Mouse (Mus musculus) adrenal gland, postnatal 14 days (tissue): ENCODE measurements around the gene 1700013F07Rik. TPM values are rescaled to one million over a fixed set of nuclear protein-coding genes. Genes with fewer than 3 reads are reported as not detected.
"Not testable (repeated sequence)": the region's sequence is repeated elsewhere in the genome, so short reads cannot be mapped to it uniquely, and the experiment has no call there.

Experiments used
- DNase-seq: peaks from one replicate; pipeline ENCODE4 v3.0.0; 2021; ENCODE audit warnings: mixed read lengths
- long read RNA-seq, 2 experiments: library from polyadenylated mRNA; stranded (forward); transcript quantifications; one replicate each; pipeline ENCODE4 v2.0.0; 2021
- total RNA-seq: library from RNA; stranded (reverse); gene quantifications from 2 replicates; pipeline ENCODE4 v1.2.3, GENCODE M21; 2021

Gene 1700013F07Rik
- not detected in 2 replicates for total RNA-seq
- long read RNA-seq, experiment 1, partial matches to known transcripts = 0 of 3 reads
- long read RNA-seq, experiment 1, other reads (novel, unspliced or antisense) = 3 of 3 reads
- long read RNA-seq, experiment 2 = 0 reads

DNA sequence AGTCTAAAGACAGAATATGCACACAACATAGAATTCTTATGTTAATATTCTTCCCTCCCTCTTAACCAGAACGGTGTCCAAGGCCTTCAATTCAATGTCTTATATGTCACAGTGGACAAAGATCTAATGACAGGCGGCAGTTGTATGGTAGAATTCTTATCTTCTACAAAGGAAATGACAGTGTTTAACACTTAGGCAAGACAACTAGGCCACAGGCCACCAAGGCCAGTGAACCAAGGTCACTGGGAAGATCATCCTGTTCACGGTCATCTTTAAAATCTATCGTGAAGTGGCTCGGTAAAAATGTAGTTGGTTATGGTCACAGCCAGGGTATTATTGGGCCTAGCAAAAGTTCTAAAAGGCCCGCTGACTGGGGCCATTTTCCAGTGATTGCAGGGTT is at the start of gene 1700013F07Rik:
Gene 1700013F07Rik (plus strand): TSS at position 200 of the 400 bp plus-strand sequence.
- peak; percentile 37 for DNase-seq

DNA sequence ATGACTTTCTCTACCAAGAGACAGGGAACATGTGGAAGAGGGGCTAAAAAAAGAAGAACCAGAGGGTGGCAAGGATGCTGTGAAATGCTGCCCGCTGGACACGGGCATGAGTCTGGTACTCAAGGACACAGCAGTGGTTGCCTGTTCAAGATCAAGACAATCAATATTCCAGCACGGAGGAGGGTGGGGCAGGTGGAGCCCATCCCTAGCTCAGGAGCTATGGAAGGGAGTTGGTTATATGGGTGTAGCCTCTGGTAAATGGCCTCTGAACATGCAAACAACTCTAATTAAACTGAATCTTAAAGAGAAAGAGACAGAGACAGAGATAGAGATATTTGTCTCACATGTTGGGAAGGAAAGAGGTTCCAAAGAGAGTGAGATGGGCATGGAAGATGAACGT is 49.2 kb upstream of the 1700013F07Rik start:
- no peak for DNase-seq

DNA sequence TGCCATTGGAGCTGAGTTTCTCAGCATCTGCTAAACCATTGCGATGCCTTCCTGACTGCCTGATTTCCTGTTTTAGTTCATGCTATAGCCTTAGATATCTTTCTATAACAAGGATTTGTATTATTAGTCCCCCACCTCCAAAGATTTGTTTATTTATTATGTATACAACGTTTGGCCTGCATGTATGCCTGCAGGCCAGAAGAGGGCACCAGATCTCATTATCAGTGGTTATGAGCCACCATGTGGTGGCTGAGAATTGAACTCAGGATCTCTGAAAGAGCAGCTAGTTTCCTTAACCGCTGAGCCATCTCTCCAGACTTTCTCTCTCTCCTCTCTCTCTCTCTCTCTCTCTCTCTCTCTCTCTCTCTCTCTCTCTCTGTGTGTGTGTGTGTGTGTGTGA is 44.0 kb upstream of the 1700013F07Rik start:
- DNase-seq = no peak

DNA sequence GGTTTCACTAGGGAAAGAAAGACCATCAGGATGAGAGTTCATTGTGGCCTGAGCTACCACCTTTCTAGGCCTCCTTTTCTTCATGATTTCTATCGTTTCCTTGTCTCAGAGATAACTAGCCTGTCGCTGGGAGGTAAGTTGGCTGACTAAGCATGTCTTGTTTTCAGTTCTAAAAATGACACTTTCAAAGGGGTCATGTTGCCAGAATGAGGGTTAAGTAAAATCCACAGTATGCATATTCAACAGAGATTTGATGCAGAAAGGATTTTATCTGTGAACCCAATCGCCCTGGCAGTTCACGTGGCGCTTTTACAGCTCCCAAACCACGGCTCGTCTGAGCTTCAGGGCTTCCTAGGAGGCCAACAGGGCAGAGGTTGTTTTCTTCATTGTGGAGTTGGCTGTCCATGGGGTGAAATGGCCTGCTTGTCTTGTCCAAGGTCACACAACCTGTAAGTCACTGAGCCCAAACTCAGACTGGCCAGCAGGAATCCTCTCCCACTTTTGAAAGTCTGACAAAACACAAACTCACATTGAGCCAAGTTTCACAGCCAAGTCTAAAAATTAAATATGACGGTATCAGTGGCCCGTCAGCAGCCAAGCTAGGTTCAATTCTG is 39.0 kb upstream of the 1700013F07Rik start:
- DNase-seq = peak; percentile 30

DNA sequence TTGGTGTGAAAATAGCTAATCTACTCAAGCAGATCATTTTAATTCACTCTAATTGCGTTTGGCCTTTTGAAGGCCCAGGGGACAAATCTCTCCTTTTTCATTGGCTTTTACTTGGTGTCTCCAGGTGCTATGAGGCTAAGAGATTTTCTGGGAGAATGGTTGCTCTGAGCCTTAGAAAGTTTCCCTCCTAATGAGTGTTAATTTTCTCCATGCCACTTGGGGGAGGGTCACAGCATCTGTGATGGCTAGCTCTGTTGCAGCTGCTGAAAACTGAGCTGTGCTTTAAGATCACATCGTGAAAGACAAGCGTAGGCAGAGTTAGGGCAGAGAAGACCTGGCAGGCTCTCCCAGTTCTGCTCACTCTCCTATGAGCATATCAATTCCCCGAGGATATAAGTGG is 38.5 kb upstream of the 1700013F07Rik start:
- DNase-seq = no peak

DNA sequence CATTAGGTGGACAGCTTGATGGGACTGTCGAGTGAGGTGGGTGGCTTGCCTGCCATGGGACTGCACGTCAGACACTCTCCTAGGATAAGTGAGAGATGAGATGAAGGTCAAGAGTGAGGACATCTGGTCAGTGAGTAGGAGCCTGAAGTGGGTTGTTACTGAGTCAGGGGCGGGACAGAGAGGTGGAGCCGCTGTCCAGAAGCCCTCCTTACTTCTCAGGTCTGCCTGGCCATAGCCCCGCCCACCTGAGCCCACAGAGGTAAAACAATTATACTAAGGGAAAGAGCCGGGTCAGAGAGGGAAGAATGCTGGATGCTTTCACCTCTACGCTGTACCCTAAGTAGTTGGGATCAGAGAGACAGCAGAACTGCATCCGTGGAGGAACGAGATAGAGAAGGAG is 36.3 kb upstream of the 1700013F07Rik start:
- DNase-seq = no peak

DNA sequence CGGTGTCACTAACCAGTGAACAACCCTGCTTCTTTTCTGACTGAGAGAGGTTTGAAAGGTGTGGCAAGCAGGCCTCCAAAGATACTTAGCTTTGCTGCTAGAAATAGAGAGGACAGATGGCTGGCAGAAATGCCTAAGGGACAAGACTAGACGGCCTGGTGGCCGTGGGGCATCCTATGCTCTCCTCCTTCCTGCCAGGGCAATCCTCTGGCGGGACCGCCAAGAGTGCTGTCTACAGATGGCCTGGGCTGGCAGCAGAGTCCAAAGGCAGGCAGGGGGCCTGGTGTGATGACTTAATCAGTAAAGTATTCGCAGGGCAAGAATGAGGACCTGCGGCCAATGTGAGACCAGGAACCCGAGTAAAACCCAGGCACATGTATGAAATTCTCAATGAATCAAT is 34.1 kb upstream of the 1700013F07Rik start:
- DNase-seq = no peak

DNA sequence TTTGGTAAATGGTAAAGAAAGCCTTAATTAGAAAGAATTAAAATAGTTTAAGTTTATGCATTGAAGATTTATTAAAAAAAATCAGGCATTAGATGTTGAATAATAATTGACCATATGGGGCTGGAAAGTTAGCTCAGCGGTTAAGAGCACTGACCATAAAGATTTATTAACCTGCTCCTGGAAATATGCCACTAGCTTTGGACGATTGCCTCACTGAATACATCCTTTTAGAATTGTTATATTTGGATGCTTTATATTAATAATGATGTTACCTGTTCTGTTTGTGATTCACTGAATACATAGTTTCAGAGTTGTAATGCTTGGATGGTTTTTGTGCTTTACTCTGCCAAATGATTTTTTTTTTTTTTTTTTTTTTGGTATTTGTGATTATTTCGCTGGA is 32.5 kb upstream of the 1700013F07Rik start:
- not testable (repeated sequence) for DNase-seq

DNA sequence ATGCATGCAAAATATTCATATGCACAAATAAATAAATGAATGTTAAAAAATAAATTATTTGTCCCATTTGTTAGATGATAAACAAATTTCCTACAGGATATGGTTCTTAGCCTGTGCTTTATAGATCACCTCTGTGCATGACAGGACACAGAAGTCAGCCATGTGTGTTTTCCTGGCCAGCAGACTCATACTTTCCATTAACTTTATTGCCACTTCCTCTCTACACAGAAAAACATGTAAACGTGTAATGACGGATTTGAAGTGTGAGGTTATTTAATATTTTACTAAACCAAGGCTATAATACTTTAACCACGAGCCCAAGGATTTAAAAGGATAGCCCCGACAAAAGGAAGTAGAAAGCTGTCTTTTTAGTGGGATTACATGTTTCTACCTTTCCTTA is 30.0 kb upstream of the 1700013F07Rik start:
- no peak for DNase-seq

DNA sequence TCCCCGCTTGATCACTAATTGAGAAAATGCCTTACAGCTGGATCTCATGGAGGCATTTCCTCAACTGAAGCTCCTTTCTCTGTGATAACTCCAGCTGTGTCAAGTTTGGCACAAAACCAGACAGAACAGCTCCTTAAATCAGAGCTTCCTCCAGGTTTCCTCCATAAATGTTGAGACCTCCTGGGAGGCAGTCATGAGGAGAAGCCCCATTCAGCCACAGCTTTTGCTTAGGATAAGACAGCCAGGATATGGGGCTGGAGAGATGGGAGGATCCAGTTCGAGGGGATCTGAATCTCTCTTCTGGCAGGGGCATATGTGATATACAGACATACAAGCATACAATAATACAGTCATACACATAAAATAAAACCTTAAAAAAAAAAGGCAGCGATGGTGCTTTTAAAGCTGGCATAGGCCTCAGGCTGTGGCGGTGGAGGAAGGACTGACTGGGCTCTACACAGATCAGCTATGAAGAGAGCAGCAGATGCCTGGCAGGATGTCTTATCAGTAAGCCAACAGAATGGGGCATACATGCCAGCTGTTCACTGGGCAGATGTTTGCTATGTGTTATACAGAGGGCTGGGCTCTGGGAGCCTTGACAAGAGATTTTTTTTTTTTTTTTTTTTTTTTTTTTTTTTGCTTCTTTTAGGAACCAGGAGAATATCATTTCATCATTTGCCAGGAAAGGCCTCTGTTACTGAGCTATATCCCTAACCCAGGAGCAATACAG is 25.0 kb upstream of the 1700013F07Rik start:
- DNase-seq = no peak

DNA sequence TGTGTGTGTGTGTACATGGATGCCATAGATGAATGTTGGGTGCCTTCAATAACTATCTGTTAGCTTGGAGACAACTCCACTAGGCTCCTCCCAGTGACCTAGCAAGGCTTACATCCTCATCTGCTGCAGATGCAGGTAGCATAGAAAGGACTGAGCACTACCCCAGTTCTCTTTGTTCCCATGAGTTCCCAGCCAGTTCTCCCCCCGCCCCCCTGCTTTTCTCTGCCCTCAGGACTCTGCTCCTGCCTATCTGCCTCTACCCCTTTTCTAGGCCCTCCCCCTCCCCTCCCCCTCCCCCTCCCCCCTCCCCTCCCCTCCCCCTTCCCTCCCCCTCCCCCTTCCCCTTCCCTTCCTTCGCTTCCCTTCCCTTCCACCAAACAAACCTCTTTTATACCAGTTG is 23.8 kb upstream of the 1700013F07Rik start:
- no peak for DNase-seq

DNA sequence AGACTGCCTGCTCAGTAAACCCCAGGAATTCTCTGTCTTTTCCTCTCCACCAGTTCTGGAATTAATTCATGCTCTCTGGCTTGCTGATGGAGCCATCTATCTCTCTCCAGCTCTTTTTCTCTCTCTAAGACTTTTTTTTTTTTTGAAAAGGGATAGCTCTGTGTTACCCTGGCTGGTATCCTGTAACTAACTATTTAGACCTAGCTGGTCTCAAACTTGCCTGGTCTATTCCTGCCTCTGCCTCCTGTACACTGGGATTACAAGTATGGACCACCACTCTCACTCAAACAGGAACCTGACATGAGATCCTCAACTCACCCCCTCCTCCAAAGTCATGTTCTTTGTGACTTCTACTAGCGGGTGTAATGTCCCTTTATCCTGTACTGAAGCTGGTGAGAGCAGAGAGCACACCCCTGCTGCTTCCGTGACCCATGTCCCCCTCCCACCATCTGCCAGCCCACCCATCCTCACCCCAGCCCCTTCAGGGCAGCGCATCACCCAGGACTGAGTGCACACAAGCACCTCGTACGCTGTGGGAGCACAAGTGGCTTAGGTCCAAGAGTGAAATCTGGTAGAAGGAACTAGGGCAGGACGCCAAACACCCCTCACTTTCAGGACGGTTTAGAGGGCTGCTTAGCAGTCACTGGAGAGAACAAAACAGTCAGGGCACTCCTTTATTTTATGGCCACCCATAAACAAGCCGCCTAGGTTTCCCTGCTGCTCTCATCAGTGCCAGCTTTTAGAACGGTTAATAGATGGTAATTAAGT is 23.1 kb upstream of the 1700013F07Rik start:
- DNase-seq = no peak

DNA sequence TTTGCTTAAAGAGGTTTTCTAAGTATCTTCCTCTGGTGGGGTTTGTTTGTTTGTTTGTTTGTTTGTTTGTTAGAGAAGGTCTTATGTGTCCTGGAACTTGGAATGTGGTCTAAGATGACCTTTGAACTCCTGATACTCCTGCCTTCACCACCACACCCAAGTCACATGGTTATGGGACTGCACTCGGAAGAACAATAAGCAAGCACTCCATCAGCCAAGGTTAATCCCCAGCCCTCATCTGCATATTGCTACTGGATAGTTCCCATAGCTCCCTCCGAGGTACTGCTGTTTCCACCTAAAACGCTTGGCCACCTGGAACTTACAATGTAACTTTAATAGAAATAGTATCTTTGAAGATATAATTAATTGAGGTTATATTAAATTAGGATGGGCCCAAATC is 20.5 kb upstream of the 1700013F07Rik start:
- no peak for DNase-seq

DNA sequence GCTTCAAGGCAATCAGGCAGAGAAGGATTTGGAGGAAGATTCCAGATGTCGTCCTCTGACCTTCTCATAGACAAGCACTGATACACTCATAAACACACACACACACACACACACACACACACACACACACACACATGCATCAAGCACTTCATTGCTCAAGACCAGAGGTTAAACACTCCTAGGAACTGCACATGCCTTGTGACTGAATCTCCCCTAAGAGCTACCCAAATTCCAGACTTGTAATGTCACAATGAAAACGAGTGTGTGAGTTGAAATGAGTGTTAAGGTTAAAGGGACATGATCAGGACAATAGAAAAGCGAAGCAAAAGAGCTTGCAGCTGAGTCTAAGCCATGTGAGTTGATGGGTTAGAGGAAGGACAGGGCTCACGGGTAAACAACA is 15.7 kb upstream of the 1700013F07Rik start:
- DNase-seq = no peak

DNA sequence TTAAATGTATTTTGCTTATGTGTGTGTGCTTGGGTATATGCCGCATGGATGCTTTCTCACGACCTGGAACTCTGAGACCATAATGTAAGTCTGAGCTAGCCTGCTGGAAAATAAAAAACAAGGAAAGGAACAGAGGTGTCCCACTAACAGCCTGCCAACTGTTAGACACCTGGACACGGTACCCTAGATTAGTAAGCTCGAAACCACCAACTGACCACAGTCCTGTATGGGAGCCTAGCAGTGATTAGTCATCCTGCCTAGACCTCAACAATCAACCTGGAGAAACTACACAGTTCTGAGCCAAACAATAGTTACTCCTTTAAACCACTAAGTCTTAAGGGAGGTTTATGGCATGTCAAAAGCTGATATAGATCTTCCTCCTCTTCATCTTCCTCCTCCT is 10.5 kb upstream of the 1700013F07Rik start:
- DNase-seq = no peak

DNA sequence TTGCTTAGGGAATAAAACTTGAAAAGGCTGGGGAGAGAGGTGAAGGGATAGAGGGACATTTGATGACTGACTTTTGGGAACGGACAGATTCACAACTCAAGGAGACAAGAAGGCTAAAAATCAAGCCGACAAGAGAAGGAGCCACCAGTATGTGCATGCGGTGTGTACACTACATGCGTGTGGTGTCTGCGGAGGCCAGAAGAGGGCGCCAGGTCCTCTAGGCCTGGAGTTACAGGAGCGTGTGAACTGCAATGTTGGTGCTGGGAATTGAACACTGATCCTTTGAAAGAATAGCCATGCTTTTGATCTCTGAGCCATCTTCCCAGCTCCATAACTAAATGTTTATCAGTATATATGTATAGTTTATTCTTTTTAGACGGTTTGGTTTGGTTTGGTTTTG is 5.5 kb upstream of the 1700013F07Rik start:
- DNase-seq = no peak

DNA sequence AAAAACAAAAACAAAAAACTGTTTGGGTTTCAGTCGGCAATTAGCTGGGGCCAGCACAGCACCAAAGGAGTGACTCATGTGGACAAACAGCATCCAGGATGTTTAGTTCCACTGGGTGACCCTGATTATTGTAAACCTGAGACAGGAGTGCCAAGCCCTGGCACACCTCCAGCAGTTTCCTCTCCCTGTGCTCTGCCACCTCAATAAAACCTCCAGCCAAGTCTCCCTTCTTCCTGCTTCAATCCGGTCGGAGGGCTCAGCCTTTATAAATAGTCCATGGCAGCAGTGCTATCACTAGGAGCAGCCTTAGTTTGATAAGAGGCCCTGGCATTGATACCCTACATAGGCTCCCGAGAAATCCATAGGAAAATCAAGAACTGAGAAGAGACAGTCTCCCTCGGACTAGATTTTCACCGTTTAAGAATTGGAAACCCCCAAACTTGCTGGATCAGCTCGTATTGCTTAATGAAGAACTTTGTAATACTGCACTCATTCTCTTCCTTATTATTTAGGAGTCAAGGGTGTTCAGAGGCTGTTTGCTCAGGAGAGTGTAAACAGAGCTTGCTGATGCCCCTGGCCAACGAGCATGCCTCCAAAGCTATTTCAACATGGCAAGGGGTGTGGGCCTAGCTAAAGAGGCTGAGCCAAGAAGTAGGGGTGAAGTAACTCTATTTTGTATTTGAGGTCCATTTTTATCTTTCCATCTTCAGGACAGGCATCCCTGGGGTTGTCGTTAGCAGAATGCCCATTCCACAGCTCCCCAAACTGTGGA is 650 bp upstream of the 1700013F07Rik start:
- peak; percentile 53 for DNase-seq

DNA sequence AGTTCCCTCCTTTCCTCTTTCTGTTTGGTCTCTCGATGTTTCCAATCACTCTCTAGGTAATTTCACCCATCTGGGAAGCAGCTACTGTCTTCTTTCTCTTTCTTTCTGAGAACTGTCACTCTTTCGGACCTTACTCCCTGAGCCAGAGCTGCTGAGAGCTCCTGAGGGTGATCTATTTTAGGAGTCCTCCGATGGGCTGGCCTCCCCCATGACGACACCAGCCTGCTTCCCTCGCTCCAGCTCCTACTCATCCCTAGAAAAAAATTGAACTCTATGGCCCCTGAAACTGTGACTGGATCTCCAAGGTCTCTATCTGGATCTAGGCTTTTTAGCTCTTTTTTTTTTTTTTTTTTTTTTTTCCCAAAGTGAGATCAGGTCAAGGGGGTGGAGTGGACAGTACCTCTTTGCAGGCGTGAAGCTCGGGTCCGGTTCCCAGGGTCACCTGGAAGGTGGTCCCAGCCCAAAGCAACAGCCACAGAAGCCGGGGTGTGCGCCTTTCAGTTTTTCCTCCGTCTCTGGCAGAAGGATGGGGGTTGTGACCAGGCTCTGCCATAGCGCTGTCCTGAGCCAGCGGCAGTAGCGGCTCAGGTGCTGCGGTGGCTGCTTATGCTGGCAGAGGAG is 2.1 kb downstream of the 1700013F07Rik start:
- DNase-seq = no peak

DNA sequence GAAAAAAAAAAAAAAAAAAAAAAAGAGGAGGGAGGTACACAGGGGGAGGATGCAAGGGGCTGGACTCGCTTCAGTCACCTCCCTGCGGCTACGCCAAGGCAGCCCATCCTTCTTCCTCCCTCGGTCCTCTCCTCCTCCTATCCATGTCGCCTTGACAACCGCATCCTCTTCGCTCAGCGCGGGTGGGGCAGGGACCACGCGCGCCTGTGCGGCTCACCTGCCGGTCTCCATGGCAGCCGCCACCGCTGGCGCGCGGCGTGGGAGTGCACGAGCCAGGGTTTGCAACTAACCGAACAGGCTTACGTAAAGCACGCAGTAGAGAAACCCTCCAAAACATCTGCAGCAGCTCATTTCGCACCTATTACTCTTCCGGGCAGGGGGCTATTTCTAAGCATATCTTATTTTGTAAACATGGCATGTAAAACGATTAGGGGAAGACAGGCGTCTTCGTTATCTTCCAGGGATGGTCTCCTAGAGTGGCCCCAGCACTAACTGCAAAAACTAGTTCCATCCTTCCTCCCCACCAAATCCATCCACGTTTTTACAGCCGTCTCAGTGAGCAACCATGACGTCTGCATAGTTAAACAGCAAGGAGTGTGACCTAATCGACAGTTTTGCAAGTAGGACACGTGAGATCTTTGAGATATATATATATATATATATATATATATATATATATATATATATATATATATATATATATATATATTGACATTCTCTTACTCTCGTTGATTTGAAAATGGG is 2.7 kb downstream of the 1700013F07Rik start, which contains the start of gene 5330417C22Rik:
Gene 5330417C22Rik (minus strand): TSS at position 20 of the 744 bp plus-strand sequence.
- DNase-seq = peak; percentile 50

DNA sequence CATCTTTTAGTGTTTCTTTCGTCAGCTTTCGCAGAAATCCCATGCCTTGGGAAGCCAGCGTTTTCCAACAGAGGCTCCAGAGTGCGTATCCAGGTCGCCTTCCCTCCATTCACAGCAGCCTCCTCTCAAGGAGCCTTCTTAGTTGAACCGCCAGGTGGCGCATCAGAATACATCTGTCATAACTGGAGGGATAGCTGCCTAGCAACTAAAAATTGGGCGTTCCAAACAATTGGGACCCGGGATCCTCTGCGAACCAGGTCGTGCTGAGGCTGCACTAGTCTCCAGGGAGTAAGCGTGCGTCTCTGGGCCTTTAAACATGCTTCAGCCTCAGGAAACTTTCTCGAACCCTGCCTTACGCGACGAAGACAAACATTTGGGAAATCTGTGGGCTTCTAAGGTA is 3.4 kb downstream of the 1700013F07Rik start:
- DNase-seq = peak; percentile 89

DNA sequence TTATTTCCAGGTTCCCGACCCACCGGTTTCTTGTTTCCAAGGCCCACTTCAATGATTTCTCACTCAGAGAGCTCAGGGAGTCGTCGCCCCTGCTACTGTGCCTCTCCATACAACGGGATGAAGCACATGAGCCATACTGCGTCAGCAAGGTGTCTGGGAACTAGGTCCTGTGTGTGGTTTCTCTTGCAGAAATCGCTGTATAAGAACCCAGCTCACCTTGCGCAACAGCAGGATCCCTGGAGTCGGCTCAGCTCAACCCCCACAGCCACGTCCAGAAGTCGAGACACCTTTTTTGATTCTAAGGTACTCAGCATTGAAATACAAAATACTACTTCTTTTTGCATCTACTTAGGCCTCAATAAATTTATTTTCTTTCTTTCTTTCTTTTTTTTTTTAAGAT is 8.3 kb downstream of the 1700013F07Rik start:
- no peak for DNase-seq
